Mouse (Mus musculus) liver, adult 2 months (tissue): Measurements from ENCODE around the gene Ifna12.

Experiments
- CTCF ChIP-seq: fragments of 200-500 bp; IDR thresholded peaks from 2 replicates; pipeline ENCODE4 v1.5.1; 2011; ENCODE audit warnings: low read depth, low read length, control low read depth
- POLR2A ChIP-seq: fragments of 200-500 bp; IDR thresholded peaks from 2 replicates; pipeline ENCODE4 v1.6.1; 2011; ENCODE audit warnings: low read length, control low read depth; ENCODE audit not compliant: insufficient read depth; ENCODE audit errors: extremely low read depth

- TF ChIP-seq CTCF = no peak
- no peak for TF ChIP-seq POLR2A
Observed at GRCm38 (mm10) chr4:88642526-88642925, 39.4 kb upstream of the Ifna12 start.
